Mouse (Mus musculus) heart, postnatal 10 days (tissue): ENCODE measurements around the gene Bco1. TPM values are rescaled to one million over a fixed set of nuclear protein-coding genes. Genes with fewer than 3 reads are reported as not detected.

Experiments
- DNase-seq, 2 experiments: peaks; one replicate each; pipeline ENCODE4 v3.0.0; 2021
- intact Hi-C: fragments of 180-260 bp; cut with DNase I; formaldehyde crosslinking; loops from one replicate; pipeline ENCODE4 v1.15.1; 2025
- total RNA-seq, 2 experiments: library from RNA; stranded (reverse); gene quantifications; 2 replicates each; pipeline ENCODE4 v1.2.3; 2021

The Bco1 gene
- total RNA-seq, 2 experiments from 2014 or later: 0.14 TPM; not detected in 1

DNA sequence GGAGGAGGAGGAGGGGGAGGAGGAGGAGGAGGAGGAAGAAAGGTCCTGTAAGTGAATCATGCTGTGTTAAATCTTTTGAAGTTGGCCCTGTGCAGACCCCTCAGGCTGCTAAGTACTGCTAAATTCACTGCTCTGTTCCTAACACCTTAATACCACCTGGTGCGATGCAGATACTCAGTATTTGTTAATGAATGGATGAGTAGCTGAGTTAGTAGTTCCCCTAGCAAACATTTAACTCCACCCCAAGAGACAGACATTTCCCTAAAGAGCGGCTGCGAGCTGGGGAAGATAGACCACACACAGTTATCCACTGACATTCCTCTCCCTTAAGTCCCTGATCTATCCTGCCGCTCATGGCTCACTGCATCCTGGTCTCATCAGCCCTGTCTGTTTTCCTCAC is 40.7 kb downstream of the Bco1 start:
- DNase-seq: no peak
- intact Hi-C loops: no loop called here

DNA sequence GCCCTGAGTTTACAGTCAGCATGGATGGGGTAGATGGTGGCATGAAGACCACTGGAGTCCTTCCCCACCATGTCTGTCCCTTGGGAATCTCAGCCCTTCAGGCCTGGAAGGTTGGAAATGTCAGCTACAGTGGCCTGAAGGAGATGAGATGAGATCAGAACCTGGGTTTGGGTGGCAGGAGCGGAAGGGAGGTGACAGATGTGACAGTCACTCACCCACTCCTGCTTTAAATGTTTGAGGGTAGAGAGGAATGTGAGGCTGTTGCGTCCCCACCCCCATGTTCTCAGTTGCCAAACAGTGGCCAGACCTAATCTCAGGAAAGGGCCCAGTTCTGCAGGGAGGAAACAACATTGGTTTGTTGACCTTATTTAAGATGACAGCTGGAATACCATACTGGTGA is 41.1 kb downstream of the Bco1 start:
- intact Hi-C loops: no loop called here
- peak in 1 of 2 experiments; percentile 9 for DNase-seq

DNA sequence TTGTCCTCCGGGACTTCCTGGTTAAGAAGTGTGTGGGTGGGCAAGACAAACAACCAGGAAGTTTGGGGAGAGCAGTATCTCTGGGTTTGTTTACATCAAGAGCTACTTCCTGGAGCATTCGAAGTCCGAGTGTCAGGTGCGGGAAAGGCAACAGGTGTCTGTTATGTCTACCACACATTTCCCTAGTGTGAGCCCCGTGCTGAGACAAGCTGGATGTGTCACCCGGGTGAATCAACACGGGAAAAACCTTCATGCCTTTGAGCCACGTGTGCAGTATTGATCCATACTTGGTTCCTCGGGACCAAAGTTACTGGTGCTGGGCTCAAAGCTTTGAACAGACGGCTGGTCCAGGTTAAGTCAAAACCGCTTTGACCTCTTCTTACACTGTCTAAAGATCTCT is 41.7 kb downstream of the Bco1 start:
- intact Hi-C loops: no loop called here
- no peak for DNase-seq

DNA sequence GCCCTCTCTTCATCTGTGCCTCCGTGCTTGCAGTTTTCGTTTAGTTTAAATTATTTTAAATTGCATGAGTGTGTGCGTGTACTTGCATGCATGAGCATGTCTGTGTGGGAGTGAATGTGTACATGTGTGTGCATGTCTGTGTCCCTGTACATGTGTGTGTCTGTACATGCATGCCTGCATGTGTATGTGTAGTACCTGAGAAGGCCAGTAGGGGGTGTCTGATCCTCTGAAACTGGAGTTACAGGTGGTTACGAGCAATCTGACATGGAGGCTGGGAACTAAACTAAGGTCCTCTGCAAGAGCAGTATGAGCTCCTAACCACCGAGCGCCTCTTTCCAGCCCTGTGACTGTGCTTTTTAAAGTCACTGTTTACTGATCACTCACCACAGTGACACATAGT is 52.9 kb downstream of the Bco1 start:
- intact Hi-C loops: no loop called here

DNA sequence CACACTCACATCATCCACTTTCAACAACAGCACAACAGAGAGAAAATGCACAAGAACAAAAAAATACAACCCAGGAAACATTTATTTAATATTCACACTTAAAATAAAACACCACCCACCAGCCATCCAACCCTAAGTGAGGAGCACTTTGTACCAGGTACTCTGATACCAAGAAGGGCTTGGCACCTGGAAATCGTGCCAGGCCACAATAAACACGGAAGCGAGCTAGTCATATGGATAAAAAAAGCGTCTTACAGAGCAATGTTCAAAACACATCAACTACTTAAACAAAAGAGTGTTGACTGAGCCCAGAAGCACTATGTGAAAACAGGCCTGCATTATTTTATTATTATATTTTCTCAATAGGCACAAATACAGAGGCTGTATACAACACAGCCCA is 60.5 kb downstream of the Bco1 start:
- no peak for DNase-seq
- intact Hi-C loops: no loop called here

More for the DNA sequence above, 52.9 kb downstream of the Bco1 start:
- DNase-seq: no peak

DNA sequence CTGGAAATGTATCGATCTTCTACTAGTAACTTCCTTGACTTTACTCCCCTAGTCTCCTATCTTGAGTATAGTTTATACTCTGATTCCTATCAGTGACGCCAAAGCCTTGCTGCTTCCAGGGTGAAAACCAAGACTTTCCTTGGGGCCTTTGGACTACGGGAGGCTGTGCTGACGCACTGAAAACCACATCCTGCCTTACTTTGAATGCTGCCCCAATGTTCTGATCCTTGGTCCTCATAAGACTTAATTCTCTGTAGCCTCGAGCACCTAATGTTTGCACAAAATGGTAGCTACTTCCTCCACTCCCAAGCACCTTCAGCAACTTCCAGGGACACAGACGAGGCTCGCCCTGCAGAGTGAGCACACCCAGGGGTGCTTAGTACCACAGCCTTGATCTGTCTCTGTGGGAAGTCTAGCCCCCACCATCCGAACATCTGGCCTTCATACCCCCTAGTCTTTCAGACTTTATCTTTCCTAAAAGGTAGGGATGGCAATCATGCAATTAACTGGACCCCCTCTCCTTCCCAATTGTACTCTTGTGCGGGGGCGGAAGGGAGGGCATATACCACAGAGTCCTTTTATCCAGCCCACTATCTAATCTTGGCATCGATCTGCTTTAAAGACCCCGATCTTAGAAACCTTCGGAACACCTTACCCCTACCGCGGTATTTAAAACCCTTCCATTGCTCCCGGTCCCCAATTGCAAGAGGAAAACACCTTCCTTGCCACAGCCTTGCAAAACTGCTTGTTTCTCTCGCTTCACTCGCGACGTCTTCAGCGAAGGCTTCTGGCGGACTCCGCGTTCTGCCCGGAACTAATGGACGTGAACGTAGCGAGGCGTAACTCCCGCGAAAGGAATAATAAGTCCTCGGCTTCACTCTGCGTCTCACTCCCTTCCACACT is 61.5 kb downstream of the Bco1 start:
- intact Hi-C loops: no loop called here
- DNase-seq: no peak

DNA sequence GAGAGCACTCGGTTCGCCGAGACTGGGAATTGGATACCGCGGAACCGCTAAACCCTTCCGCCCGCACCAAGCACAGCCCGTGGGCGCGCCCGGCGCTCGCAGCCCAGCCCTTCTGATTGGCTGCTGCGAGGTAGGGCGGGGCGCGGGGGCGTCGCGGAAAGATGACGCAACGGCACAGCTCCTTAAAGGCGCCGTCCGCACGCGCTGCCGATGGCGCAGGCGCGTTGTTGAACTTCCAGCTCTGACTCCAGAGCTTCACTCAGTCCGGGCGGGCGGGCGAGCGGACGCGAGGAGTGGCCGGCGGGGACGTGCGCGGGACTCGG is 62.1 kb downstream of the Bco1 start:
- peak; percentile 97 for DNase-seq
- intact Hi-C loops: no loop called here

DNA sequence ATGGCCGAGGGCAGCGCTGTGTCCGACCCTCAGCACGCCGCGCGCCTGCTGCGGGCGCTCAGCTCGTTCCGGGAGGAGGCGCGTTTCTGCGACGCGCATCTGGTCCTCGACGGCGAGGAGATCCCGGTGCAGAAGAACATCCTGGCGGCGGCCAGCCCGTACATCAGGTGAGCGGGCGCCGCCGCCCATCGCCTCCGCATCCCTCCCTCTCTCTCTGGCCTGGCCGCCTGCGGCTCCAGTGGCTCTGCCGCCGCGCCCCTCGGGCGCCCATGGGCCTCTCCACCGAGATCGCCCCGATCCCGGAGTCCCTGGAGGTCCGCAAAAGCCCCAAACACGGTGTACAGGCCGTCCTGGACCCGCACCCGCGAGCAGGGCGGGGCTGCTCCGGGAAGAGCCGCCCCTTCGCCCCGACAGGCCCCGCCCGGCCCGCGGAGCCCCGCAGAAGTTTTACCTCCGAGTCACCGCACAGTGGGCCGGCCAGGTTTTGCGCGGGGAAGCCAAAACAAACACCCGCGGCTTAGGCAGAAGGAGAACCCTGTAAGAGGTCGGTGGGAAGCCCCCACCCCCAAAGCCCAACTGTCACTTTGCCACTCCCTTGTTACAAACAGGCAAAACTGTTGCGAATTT is 62.6 kb downstream of the Bco1 start, which contains the start of gene Gan:
TSS of gene Gan (plus strand) at position 1 of the 627 bp plus-strand sequence.
- intact Hi-C loops: no loop called here
- DNase-seq: peak; percentile 38 to 45

DNA sequence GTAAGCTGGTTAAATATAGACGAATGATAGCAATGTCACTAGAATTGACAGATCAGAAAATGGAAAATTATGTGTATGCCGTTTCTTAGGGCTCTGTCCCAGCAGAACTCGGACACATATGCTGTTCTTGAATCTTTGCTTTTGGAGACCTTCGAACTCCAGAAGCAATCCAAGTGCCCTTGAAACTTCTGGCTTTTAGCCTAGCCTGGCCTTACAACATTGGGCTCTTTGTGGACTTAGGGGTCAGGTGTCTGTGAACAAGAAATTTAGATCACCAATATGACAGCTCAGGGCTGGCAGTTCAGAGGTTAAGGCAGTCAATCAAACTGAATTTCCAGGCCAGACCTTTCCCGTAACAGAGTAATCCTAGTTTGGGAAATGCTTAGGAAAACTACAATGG is 63.4 kb downstream of the Bco1 start:
- intact Hi-C loops: no loop called here

DNA sequence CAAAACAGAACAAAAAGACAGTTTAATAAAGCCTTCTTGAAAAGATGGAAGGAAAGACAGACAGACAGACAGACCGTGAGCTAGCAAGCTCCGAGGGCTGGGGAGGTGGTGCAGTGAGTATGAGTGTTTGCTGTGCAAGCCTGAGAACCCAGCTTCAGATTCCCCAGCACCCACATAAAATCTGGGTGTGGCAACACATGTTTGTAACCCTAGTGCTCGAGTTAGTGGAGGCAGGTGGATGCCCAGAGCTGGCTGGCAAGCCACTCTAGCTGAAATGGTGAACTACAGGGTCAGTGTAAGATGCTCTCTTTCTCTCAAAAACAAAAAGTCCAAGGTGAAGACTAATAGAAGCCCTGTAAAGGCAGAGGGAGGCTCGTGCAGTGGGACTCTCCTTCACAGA is 69.3 kb downstream of the Bco1 start:
- intact Hi-C loops: no loop called here
- DNase-seq: no peak

More for the DNA sequence above, 63.4 kb downstream of the Bco1 start:
- DNase-seq: no peak

DNA sequence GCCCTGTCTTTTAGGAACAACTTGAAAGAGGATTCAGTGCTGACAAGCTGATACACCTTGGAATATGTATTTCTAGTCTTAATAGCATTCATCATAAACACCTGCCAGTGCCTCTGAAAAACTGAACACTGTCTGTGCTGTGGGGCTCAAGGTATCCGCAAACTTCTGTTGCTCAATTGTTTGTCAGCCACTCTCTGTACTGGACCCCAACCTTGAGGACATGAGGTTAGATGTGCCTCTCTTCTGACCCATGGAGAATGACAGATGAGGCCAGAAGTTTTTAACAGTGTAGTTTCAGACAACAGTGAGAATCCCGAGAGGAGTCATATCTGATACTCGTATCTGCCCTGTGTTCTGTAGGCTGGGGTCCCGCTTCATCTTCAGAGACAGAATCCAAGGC is 69.9 kb downstream of the Bco1 start:
- intact Hi-C loops: no loop called here
- DNase-seq: no peak

DNA sequence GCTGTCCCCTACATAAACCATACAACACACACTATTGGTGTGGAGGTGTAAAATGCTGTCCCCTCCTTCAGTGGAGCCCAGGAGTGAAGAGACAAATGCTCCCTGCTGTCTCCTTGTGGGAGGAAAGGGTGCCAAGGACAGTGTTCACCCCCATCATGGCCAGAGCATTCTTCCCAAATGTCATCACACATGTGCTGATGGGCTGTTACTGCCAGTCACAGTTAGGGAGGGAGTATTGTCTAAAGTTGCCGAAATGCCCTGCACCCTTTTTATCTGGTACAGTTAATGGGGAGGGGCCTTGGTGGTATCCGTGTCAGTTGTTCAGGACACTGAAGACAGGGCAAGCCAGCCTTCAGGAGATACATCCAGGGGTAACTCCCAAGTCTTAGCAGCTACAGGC is 70.9 kb downstream of the Bco1 start:
- intact Hi-C loops: no loop called here
- no peak for DNase-seq

DNA sequence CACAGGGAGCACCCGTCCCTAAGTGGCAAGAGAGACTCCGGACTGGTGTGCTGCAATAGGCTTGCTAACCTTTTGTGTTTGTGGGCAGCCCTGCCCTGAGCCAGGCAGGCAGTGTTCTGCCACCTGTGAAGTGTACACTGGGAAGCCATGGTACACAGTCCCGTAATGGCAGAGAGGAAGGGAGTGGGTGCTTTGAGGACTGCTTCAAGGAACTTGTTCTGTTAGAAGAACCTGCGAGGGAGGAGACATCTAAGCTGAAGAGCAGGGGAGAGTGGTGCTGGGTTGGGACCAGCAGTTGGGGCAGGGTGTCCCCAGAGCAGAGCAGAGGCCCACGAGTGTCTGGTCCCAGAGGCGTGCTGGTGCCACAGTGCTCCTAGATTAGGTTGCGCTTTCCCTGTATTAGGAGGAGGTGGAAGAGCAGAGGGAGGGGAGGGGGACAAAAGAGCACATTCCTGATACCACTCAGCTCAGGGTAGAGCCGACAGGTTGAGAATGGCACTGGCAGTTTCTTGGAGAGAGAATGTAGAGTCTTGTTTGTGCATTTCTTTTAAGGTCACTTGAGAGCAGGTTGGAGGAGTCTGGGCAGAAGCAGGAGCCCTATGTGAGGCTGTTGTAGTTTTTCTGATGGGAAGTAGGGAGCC is 71.7 kb downstream of the Bco1 start:
- no peak for DNase-seq
- intact Hi-C loops: no loop called here

DNA sequence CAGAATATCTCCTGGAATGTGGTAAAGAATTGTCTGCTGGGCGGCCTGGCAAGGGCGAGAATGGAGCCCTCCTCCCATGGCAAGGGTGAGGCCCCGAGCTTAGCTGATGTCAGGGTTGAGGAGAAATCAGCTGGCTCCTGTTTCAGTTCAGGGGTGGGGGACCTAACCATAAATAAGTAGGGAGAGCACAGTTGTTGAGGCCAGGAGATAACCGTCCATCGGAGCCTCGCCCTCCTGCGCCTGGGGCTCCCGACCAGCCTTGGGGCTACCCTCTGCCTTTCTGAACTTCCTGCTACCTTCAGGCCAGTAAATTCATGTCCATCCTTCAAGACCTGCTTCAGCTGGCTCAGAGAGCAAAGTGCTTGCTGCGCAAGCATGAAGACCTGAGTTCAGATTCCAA is 72.7 kb downstream of the Bco1 start:
- DNase-seq: no peak
- intact Hi-C loops: no loop called here

DNA sequence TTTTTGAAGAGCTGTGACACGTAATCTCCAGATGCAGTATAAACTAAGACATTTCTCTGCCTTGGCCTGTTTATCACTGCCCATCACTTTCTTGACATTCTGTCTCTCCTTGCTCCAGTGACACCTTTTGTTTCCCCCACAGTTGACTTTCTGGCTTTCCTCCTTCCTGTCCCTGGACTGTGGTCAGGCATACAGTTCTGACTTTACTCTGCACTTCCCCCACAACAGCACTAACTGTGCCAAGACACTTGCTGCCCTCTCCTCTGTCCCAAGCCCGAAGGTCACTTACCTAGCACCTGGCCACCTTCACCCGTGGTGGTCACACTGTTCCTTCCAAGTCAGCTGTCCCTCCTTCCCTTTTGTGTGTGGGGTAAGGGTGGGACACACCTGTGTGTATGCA is 76.2 kb downstream of the Bco1 start:
- DNase-seq: no peak
- intact Hi-C loops: no loop called here

DNA sequence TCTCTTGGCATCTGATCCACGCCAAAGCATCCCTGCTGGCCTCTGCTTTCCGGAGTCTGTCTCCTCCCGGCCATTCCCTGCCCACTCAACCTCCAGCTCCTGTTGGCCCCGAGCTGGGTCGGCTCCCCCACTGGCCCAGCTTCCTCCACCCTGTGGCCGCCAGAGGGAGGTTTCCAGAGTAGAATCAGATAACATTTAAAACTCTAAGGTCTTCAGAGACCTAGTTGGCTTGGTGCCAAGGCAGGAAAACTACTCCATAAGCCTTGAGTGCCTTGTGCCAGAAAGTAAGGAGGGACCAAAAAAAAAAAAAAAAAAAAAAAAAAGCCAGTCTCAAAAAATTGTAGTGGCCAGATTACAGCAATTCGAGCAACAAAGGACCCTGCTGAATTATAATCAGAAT is 77.2 kb downstream of the Bco1 start:
- intact Hi-C loops: no loop called here

DNA sequence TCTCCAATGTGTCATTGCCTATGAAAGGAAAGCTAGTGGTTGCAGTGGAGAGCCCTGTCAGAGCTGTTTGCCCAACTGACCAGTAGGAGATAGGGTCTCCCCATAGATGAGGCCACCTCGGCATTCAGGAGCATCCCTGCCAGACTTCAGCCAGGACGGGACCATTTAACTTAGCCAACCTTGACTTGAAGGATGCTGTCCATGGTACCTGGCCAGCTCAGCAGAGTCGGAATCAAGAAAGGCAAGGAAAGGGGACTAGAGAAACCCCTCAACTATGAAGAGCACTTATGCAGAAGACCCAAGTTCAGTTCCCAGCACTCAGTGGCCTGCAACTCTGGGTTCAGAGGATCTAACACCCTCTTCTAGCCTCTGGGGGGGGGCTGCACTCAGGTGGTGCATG is 78.0 kb downstream of the Bco1 start:
- intact Hi-C loops: no loop called here
- DNase-seq: no peak

More for the DNA sequence above, 77.2 kb downstream of the Bco1 start:
- peak; percentile 70 to 73 for DNase-seq

DNA sequence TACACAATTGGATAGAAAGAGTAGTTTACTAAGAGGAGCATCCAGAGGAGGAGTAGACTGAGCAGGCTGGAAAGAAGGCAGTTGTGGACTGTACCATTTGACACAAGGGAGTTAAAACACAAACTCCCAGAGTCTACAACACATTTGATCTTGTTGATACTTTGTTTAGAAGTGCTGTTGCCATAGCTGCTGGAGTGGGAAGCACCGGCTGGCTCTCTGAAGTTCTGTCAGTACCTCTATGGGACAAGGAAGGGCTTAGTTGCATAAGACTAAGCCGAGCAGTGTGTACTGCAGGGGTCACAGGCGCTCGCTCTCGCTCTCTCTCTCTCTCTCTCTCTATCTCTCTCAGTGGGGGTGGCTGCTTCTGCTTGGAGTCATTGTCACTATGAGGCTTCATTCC is 78.9 kb downstream of the Bco1 start:
- no peak for DNase-seq
- intact Hi-C loops: no loop called here

DNA sequence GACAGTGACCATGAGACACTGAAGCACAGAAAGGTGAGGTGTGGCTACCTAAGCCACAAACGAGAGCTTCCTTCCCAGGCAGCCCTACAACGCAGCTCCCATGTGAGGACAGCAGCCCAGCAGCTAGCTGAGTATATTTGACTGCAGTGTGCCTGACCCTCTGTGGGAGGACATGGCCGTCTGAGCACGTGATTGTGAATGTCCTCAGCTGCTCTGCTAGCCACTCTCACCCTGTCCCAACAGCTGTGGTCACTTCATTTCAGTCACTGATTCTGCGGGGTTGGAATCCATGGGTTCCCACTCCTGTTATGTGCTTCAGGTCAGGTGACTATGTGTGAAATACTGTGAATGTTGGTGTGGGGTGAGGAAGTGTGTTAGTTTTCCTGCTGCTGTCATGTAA is 80.7 kb downstream of the Bco1 start:
- DNase-seq: no peak
- intact Hi-C loops: no loop called here

DNA sequence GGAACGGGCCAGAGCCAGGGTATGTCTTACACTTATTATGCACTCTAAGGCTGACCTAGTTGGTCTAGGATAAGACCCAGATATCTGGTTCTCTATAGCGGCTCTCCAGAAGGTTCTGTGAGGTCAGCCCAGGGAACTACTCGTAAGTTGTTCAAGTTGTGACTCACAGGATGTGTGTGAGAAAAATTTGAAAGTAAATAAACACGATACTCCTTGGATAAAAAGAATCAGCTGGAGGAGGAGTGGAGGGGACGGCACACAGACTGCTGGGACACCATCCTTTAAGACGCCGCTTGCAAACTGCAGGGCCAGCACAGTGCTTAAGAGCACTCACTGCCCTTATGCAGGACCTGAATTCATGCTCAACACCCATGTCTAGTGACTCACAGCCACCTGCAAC is 81.6 kb downstream of the Bco1 start:
- DNase-seq: no peak
- intact Hi-C loops: no loop called here

DNA sequence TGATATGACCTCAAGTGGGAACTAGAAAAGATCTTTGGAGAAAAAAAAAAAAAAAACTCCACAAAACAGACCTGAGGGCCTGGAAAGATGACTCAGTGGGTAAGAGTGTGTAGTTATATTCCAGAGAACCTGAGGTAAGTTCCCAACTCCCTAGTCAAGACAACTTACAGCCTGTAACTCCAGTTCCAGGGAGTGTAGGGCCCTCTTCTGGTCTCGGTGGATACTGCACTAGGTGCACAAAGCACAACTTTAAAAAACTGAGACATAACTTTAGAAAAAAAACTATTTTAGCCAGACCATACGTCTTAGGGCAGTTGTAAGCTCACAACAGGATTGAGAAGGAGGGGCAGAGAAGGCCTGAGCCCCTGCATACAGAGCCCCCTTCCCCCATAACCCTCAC is 82.4 kb downstream of the Bco1 start:
- no peak for DNase-seq
- intact Hi-C loops: no loop called here

DNA sequence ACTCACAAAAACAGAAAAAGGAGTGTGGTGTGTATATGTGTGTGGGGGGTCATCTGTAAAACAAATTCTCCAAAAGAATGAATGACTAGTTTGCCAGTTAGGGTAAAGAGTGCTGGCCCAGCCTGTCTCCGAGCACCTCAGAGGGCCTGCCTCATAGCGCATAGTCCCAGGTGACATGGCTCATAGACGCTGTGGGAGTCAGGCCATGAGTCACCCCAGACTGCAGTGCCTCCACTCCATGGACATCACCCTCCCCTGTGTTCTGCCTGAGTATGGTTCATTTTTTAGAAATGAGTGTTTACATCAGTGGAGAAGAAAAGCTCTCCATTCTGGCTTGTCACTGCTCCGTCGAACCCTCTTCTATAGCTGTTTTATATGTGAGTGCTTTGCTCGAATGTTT is 83.0 kb downstream of the Bco1 start:
- no peak for DNase-seq
- intact Hi-C loops: no loop called here
